ENCODE assay signal across 9 mouse cellular contexts in genomic region chr14:105034712-105035377, GRCm38 (mm10).
DNase-seq lines count a peak whose midpoint lies in the region; ATAC-seq and TF ChIP-seq lines count a peak whose summit lies in the region.
"Had no signal": no experiment of that assay in that cellular context is flagged by ENCODE, and none has a peak within 500 bp of the region (broad histone marks: within the 10 kb centered on the region; RNA-seq: fewer than 3 reads in every experiment).

No protein-coding gene starts in this region.

- no peak for ATAC-seq in hindbrain, embryonic 13.5 days (ENCODE audit: low FRiP score)
- ATAC-seq in intestine, embryonic 16.5 days = peak; percentile 67
- ATAC-seq: liver, embryonic 12.5 days had no signal

- H3K4me1 ChIP-seq in hindbrain, embryonic 13.5 days (replicated peaks) = no peaks in the 10 kb centered on the region
- H3K4me1 ChIP-seq in hindbrain, embryonic 10.5 days (replicated peaks) = no peaks in the 10 kb centered on the region
- H3K4me1 ChIP-seq in bone marrow macrophage, adult 2 months (ENCODE audit: control insufficient read depth, insufficient read depth, low read length) = no peaks in the 10 kb centered on the region
- no peaks in the 10 kb centered on the region for H3K4me1 ChIP-seq in intestine, embryonic 16.5 days (ENCODE audit: control insufficient read depth, insufficient read depth, low read length)
- H3K4me1 ChIP-seq: liver, embryonic 12.5 days had no signal

- H3K4me3 ChIP-seq in hindbrain, embryonic 13.5 days = no peak overlapping the region
- H3K4me3 ChIP-seq in hindbrain, embryonic 10.5 days = no peak overlapping the region
- peak overlapping the region; percentile 7; the same call in 1 of the 2 replicates for H3K4me3 ChIP-seq in bone marrow macrophage, adult 2 months (ENCODE audit: insufficient read depth, low read length)
- H3K4me3 ChIP-seq in intestine, embryonic 16.5 days (ENCODE audit: low read length) = no peak overlapping the region
- H3K4me3 ChIP-seq: liver, embryonic 12.5 days had no signal

- no peak for TF ChIP-seq POLR2A in bone marrow macrophage, adult 2 months (IDR thresholded peaks at IDR 0.05; ENCODE audit: borderline replicate concordance, low read depth, low read length)

- no peaks in the 10 kb centered on the region for H3K9me3 ChIP-seq in hindbrain, embryonic 13.5 days
- no peaks in the 10 kb centered on the region for H3K9me3 ChIP-seq in hindbrain, embryonic 10.5 days
- no peaks in the 10 kb centered on the region for H3K9me3 ChIP-seq in intestine, embryonic 16.5 days (ENCODE audit: control insufficient read depth, low read length)
- H3K9me3 ChIP-seq: liver, embryonic 12.5 days had no signal

- no peaks in the 10 kb centered on the region for H3K36me3 ChIP-seq in hindbrain, embryonic 13.5 days
- no peaks in the 10 kb centered on the region for H3K36me3 ChIP-seq in hindbrain, embryonic 10.5 days
- no peaks in the 10 kb centered on the region for H3K36me3 ChIP-seq in intestine, embryonic 16.5 days (ENCODE audit: control insufficient read depth, insufficient read depth, low read length)
- H3K36me3 ChIP-seq: liver, embryonic 12.5 days had no signal

- no peak overlapping the region for H3K27ac ChIP-seq in hindbrain, embryonic 13.5 days
- no peak overlapping the region for H3K27ac ChIP-seq in hindbrain, embryonic 10.5 days
- no peak overlapping the region for H3K27ac ChIP-seq in bone marrow macrophage, adult 2 months (ENCODE audit: insufficient read depth, low read depth, low read length)
- no peak overlapping the region for H3K27ac ChIP-seq in intestine, embryonic 16.5 days (ENCODE audit: low read length)
- H3K27ac ChIP-seq: liver, embryonic 12.5 days had no signal

- WGBS in hindbrain, embryonic 13.5 days = 44% methylated on average over 14 of the region's 14 CpGs
- WGBS in hindbrain, embryonic 10.5 days = 48% methylated on average over 14 of the region's 14 CpGs
- WGBS in intestine, embryonic 16.5 days = 34% methylated on average over 14 of the region's 14 CpGs

- TF ChIP-seq CTCF in bone marrow macrophage, adult 2 months (IDR thresholded peaks at IDR 0.05; ENCODE audit: low read depth, low read length) = no peak

- H3K27me3 ChIP-seq in hindbrain, embryonic 13.5 days = no peaks in the 10 kb centered on the region
- no peaks in the 10 kb centered on the region for H3K27me3 ChIP-seq in hindbrain, embryonic 10.5 days (ENCODE audit: insufficient read depth, poor library complexity, severe bottlenecking)
- no peaks in the 10 kb centered on the region for H3K27me3 ChIP-seq in intestine, embryonic 16.5 days (replicated peaks; ENCODE audit: control insufficient read depth, insufficient read depth, low read length)
- H3K27me3 ChIP-seq: liver, embryonic 12.5 days had no signal

- DNase-seq in hindbrain, embryonic 10.5 days (ENCODE audit: low spot score) = no peak
- peak; percentile 64 for DNase-seq in ES-CJ7 (ENCODE audit: low read depth, low spot score)
- no peak for DNase-seq in spleen, postnatal 14 days (ENCODE audit: low spot score in 2 of 2)
- DNase-seq in cerebellum, adult 8-10 months = no peak
- DNase-seq in urinary bladder, postnatal 10 days (ENCODE audit: low spot score) = no peak

- H3K9ac ChIP-seq in hindbrain, embryonic 13.5 days = no peak overlapping the region
- H3K9ac ChIP-seq in intestine, embryonic 16.5 days (ENCODE audit: low read depth, low read length) = no peak overlapping the region
- H3K9ac ChIP-seq: liver, embryonic 12.5 days had no signal

- H3K4me2 ChIP-seq in hindbrain, embryonic 13.5 days = peak overlapping the region; percentile 20; the same call in 1 of the 2 replicates
- H3K4me2 ChIP-seq in intestine, embryonic 16.5 days (ENCODE audit: low read depth, low read length) = 0 out of 2 replicates have a peak overlapping the region, but pooled peaks have one; percentile 16
- H3K4me2 ChIP-seq: liver, embryonic 12.5 days had no signal
